Mouse (Mus musculus) adrenal gland, postnatal 4 days (tissue): ENCODE data around the gene Ifnl3. TPM values are rescaled to one million over a fixed set of nuclear protein-coding genes. Genes with fewer than 3 reads are reported as not detected.

Experiments
- microRNA-seq: library from miRNA; unstranded; fragments of <30 nt; microRNA quantifications from one replicate; pipeline ENCODE4 v1.2.0, GENCODE M21; 2021
- total RNA-seq, 2 experiments: library from RNA; stranded (reverse); gene quantifications; 2 replicates each; pipeline ENCODE4 v1.2.3; 2021

Ifnl3 gene
- total RNA-seq, 2 experiments from 2014 or later, result not detected

Small RNA genes within 50 kb of the gene (microRNA-seq; reads per million reads assigned to microRNA genes)
- not detected for gene Mir7049

Other genes with a start within 250 kb of the Ifnl3 start
- gene Eid2b, start 245.1 kb upstream of the Ifnl3 start, total RNA-seq, result 10 to 100 TPM; 22.3 to 23.6 TPM
- under 1 TPM; 0.87 TPM for gene Selenov, start 231.7 kb upstream of the Ifnl3 start, total RNA-seq
- gene Dll3, start 220.6 kb upstream of the Ifnl3 start, total RNA-seq, result 1 to 10 TPM in 1 of 2 experiments, under 1 TPM in 1; 0.62 to 1.6 TPM
- 10 to 100 TPM; 84.1 to 85.6 TPM for gene Timm50, start 210.8 kb upstream of the Ifnl3 start, total RNA-seq
- 100 to 1,000 TPM; 113 to 123 TPM for gene Supt5, start 184.1 kb upstream of the Ifnl3 start, total RNA-seq
- 1,000 to 10,000 TPM; 1,647 to 1,689 TPM for gene Rps16, start 172.2 kb upstream of the Ifnl3 start, total RNA-seq
- 10 to 100 TPM; 39.3 to 47.2 TPM for gene Plekhg2, start 150.2 kb upstream of the Ifnl3 start, total RNA-seq
- gene Zfp36, start 142.6 kb upstream of the Ifnl3 start, total RNA-seq, result 10 to 100 TPM; 12.0 to 13.3 TPM
- gene Med29, start 130.1 kb upstream of the Ifnl3 start, total RNA-seq, result 10 to 100 TPM; 24.2 to 26.1 TPM
- gene Paf1, start 129.9 kb upstream of the Ifnl3 start, total RNA-seq, result 10 to 100 TPM; 71.8 to 93.4 TPM
- 10 to 100 TPM; 17.1 to 21.0 TPM for gene Gmfg, start 85.4 kb upstream of the Ifnl3 start, total RNA-seq
- 10 to 100 TPM; 19.1 to 19.6 TPM for gene Lrfn1, start 70.9 kb upstream of the Ifnl3 start, total RNA-seq
- gene Ifnl2, start 12.4 kb upstream of the Ifnl3 start, total RNA-seq, result not detected
- gene Sycn, start 18.0 kb downstream of the Ifnl3 start, total RNA-seq, result 100 to 1,000 TPM in 1 of 2 experiments, not detected in 1; 117 TPM
- not detected for gene Nccrp1, start 24.4 kb downstream of the Ifnl3 start, total RNA-seq
- 10 to 100 TPM; 56.0 to 59.0 TPM for gene Samd4b, start 75.3 kb downstream of the Ifnl3 start, total RNA-seq
- gene Pak4, start 75.3 kb downstream of the Ifnl3 start, total RNA-seq, result 10 to 100 TPM; 32.0 to 36.6 TPM
- gene Acp7, start 108.5 kb downstream of the Ifnl3 start, total RNA-seq, result not detected
- gene Fbxo27, start 170.0 kb downstream of the Ifnl3 start, total RNA-seq, result 1 to 10 TPM; 2.8 to 4.6 TPM
- 10 to 100 TPM; 10.1 to 10.6 TPM for gene Fbxo17, start 194.0 kb downstream of the Ifnl3 start, total RNA-seq
- gene Mrps12, start 219.0 kb downstream of the Ifnl3 start, total RNA-seq, result 10 to 100 TPM; 59.7 to 63.5 TPM
- 10 to 100 TPM; 25.0 to 27.0 TPM for gene Sars2, start 219.2 kb downstream of the Ifnl3 start, total RNA-seq
- gene Ccer2, start 233.3 kb downstream of the Ifnl3 start, total RNA-seq, result not detected
- gene Sirt2, start 243.9 kb downstream of the Ifnl3 start, total RNA-seq, result 10 to 100 TPM; 62.8 to 66.2 TPM
- 10 to 100 TPM; 24.6 to 27.3 TPM for gene Nfkbib, start 244.7 kb downstream of the Ifnl3 start, total RNA-seq